Mouse (Mus musculus): ENCODE results near the gene Lgals8.
A peak's percentile ranks its signal among the peaks of the same experiment; 100 is the strongest.

GRCm38 (mm10) chr13:12473724-12474378 lies 9.1 kb upstream of the Lgals8 start:
- TF ChIP-seq CTCF (IDR thresholded peaks at IDR 0.05; ENCODE audit: insufficient read depth, low read depth, low read length) = 0 out of 2 replicates have a peak, but pooled peaks have one; percentile 10
- TF ChIP-seq POLR2A (IDR thresholded peaks at IDR 0.05; ENCODE audit: insufficient read depth, low read depth, low read length) = no peak
